Mouse (Mus musculus): ENCODE measurements at regions not wholly inside any gene's neighbourhood (a gene's known extent, or its start where the extent isn't known, plus 50 kb on each side); places are given as distances from the start of the nearest gene placed in this dataset.

- peaks cover 27% of the 10 kb centered on the region for H3K4me1 ChIP-seq
- no peaks in the 10 kb centered on the region for H3K36me3 ChIP-seq (ENCODE audit: poor library complexity, severe bottlenecking)
- H3K4me3 ChIP-seq = no peak overlapping the region
- no peaks in the 10 kb centered on the region for H3K9me3 ChIP-seq (replicated peaks)
- no peak overlapping the region for H3K9ac ChIP-seq
- peak overlapping the region; percentile 37 for H3K4me2 ChIP-seq
- H3K27ac ChIP-seq = peak overlapping the region; percentile 75
- 4% methylated on average over 11 of the region's 11 CpGs for WGBS
- peak; percentile 91 for ATAC-seq
- 0 out of 2 replicates have a peak, but pooled peaks cover 12% of the 10 kb centered on the region for H3K27me3 ChIP-seq
Observed at GRCm38 (mm10) chr1:63819536-63820254, 50.6 kb upstream of the 4933402D24Rik start.
